Mouse (Mus musculus): ENCODE measurements around the gene Krt33a. TPM values are rescaled to one million over a fixed set of nuclear protein-coding genes. Genes with fewer than 3 reads are reported as not detected.

Gene Krt33a
- polyA plus RNA-seq (2015; fragmentation: Nextera tagmentation; extraction: Ambion mirVana): not detected in 2 replicates

DNA sequence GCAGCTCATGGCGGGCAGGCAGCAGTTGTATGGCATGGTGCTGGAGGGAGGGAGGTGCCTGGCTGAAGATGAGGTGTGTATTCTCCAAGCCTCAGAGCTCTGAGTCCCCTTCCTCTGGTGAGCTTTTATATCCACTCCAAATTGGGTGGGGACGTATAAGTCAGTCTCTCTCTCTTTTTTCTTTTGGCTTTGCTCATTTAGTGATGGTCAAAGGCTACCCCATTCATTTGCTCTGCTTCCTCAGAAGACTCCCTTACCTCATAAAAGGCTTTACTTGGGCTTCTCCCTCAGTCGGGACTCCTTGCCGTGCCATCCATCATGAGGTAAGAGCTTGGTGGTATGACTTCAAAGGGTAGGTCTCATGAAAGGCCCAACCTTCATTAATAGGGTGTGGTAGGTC is at the start of gene Krt33a:
Gene Krt33a, minus strand, starts transcription at position 101 of the 400 bp plus-strand sequence.
- Histone ChIP-seq H3K4me3 (ENCODE audit: low read length) (no peak within 1 kb of the TSS), H3K4me2 (replicated peaks; ENCODE audit: low read depth, low read length) (no peak within 1 kb of the TSS), H3K27ac (ENCODE audit: low read length) (no peak within 1 kb of the TSS), H3K4me1 (ENCODE audit: insufficient read depth, low read length) (no peaks in the 10 kb centered on the region), H3K9ac (replicated peaks; ENCODE audit: low read length) (no peak within 1 kb of the TSS), H3K27me3 (ENCODE audit: insufficient read depth, low read length) (no peaks in the 10 kb centered on the region), H3K9me3 (ENCODE audit: low read length) (no peaks in the 10 kb centered on the region), H3K36me3 (ENCODE audit: insufficient read depth, low read length) (no peaks in the 10 kb centered on the region)
- ATAC-seq (ENCODE audit: low FRiP score, low TSS enrichment): no peak
- WGBS: 74% methylated on average over 4 of the region's 4 CpGs

DNA sequence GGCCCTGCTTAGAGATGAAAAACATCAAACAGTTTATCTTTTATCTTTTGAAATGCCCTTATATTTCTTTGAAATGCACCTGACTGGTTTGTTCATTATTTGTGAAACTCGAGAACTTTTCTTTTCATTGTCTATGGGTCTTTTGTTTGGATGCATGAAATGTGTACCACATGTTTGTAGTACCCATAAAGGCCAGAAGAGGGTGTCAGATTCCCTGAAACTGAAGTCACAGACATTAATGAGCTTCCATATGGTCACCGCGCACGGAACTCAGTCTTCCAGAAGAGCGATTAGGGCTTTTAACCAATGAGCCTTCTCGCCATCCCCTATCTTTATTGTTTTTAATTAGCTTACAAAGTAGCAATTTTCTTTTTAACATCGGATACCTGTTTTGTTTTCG is 42.9 kb upstream of the Krt33a start:
- no peak for ATAC-seq (ENCODE audit: low FRiP score, low TSS enrichment)
- H3K4me3 ChIP-seq (ENCODE audit: low read length): no peak overlapping the region
- no peak overlapping the region for H3K9ac ChIP-seq (replicated peaks; ENCODE audit: low read length)
- H3K4me1 ChIP-seq (ENCODE audit: insufficient read depth, low read length): no peaks in the 10 kb centered on the region
- 54% methylated on average over 8 of the region's 8 CpGs for WGBS
- H3K36me3 ChIP-seq (ENCODE audit: insufficient read depth, low read length): no peaks in the 10 kb centered on the region
- H3K27ac ChIP-seq (ENCODE audit: low read length): no peak overlapping the region
- no peaks in the 10 kb centered on the region for H3K27me3 ChIP-seq (ENCODE audit: insufficient read depth, low read length)
- no peak overlapping the region for H3K4me2 ChIP-seq (replicated peaks; ENCODE audit: low read depth, low read length)
- H3K9me3 ChIP-seq (ENCODE audit: low read length): no peaks in the 10 kb centered on the region

DNA sequence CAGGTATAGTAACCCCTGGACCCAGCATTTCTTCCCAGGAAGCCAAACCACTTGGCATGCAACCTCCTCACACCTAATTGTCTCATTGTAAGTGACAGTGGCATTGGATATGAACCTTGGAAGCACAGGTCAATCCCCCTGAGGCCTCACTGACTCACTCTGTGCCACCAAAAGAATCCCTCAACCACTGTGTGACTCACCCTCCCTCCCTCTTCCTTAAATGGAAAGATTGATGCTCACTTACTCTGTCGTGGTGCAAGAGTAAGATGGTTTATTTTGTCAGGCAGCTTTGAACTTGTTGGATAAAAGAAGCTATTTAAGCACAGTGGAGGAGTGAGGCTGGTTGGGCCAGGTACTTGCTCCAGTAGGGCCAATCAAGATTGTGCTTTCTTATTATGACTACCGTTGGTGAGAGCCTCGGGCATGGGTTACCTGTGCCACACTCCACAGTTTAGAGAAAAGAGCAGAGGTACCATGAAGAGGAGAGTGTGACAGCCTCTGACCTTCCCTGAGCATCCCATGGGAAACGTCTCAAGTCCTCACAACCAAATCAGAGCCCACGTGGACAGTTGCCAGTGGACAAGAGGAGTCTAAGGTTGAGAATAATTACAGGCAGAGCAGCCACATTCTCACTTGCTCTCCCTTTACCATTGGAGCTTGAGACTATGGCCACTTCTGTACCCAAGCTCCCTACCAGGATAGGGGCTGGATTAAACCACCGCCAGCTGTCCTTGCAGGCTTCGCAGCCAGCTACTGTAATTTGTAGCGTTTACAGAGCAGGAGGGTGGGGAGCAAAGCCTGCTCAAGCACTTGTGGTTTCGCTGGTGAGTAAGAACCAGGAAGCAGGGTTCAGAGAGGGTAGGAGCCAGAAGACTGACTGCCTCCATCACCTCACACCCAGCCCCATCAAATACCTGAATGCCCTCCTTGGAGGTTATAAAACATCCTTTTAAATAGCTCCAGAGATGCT is 40.0 kb upstream of the Krt33a start:
- WGBS: 69% methylated on average over 9 of the region's 9 CpGs
- H3K36me3 ChIP-seq (ENCODE audit: insufficient read depth, low read length): no peaks in the 10 kb centered on the region
- no peak overlapping the region for H3K4me3 ChIP-seq (ENCODE audit: low read length)
- no peaks in the 10 kb centered on the region for H3K4me1 ChIP-seq (ENCODE audit: insufficient read depth, low read length)
- no peak overlapping the region for H3K27ac ChIP-seq (ENCODE audit: low read length)
- no peak overlapping the region for H3K9ac ChIP-seq (replicated peaks; ENCODE audit: low read length)
- no peaks in the 10 kb centered on the region for H3K9me3 ChIP-seq (ENCODE audit: low read length)
- no peak overlapping the region for H3K4me2 ChIP-seq (replicated peaks; ENCODE audit: low read depth, low read length)
- no peaks in the 10 kb centered on the region for H3K27me3 ChIP-seq (ENCODE audit: insufficient read depth, low read length)
- no peak for ATAC-seq (ENCODE audit: low FRiP score, low TSS enrichment)

DNA sequence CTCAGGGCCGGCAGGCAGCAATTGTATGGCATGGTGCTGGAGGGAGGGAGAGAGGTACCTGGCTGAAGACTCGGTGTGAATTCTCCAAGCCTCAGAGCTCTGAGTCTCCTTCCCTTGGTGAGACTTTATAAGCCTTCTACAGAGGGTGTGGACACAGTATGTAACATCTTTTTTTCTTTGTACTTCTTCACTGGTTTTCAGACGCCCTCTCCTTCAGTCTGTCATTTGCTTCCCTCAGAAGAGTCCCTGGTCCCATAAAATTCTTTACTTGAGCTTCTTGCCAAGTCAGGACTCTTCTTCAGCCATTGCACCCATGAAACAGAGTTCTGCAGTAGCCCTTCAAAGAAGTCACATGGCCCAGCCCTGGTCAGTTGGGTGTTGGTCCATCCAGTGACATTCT is 34.4 kb upstream of the Krt33a start, which contains the start of gene Krt31:
Gene Krt31, minus strand, starts transcription at position 101 of the 400 bp plus-strand sequence.
- Histone ChIP-seq H3K9ac (replicated peaks; ENCODE audit: low read length) (no peak within 1 kb of the TSS), H3K4me2 (replicated peaks; ENCODE audit: low read depth, low read length) (no peak within 1 kb of the TSS), H3K36me3 (ENCODE audit: insufficient read depth, low read length) (no peaks in the 10 kb centered on the region), H3K27me3 (ENCODE audit: insufficient read depth, low read length) (no peaks in the 10 kb centered on the region), H3K4me3 (ENCODE audit: low read length) (no peak within 1 kb of the TSS), H3K4me1 (ENCODE audit: insufficient read depth, low read length) (no peaks in the 10 kb centered on the region), H3K9me3 (ENCODE audit: low read length) (no peaks in the 10 kb centered on the region), H3K27ac (ENCODE audit: low read length) (no peak within 1 kb of the TSS)
- WGBS: 87% methylated on average over 3 of the region's 3 CpGs
- no peak for ATAC-seq (ENCODE audit: low FRiP score, low TSS enrichment)

DNA sequence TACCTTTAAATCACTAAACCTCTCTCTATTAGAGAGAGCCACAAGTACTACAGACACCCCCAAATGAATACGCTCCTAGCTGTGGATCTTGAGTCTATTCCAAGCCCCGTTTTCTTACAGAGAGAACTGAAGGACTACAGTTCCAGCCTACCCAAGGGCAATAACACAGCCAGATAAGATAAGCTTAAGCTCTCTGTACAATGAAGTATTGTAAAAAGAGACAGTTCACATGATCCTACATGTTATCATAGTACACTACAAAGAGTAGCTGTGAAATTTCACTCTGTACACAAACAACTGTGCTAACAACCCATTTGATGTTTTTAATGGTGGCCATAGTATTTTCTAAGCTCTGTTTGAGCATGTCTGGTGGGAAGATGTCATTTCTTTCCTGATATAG is 31.2 kb upstream of the Krt33a start:
- H3K4me1 ChIP-seq (ENCODE audit: insufficient read depth, low read length): no peaks in the 10 kb centered on the region
- WGBS: 93% methylated on average over 2 of the region's 2 CpGs
- no peaks in the 10 kb centered on the region for H3K9me3 ChIP-seq (ENCODE audit: low read length)
- H3K4me2 ChIP-seq (replicated peaks; ENCODE audit: low read depth, low read length): no peak overlapping the region
- no peak overlapping the region for H3K4me3 ChIP-seq (ENCODE audit: low read length)
- ATAC-seq (ENCODE audit: low FRiP score, low TSS enrichment): no peak
- no peaks in the 10 kb centered on the region for H3K36me3 ChIP-seq (ENCODE audit: insufficient read depth, low read length)
- no peaks in the 10 kb centered on the region for H3K27me3 ChIP-seq (ENCODE audit: insufficient read depth, low read length)
- H3K9ac ChIP-seq (replicated peaks; ENCODE audit: low read length): no peak overlapping the region
- H3K27ac ChIP-seq (ENCODE audit: low read length): no peak overlapping the region

DNA sequence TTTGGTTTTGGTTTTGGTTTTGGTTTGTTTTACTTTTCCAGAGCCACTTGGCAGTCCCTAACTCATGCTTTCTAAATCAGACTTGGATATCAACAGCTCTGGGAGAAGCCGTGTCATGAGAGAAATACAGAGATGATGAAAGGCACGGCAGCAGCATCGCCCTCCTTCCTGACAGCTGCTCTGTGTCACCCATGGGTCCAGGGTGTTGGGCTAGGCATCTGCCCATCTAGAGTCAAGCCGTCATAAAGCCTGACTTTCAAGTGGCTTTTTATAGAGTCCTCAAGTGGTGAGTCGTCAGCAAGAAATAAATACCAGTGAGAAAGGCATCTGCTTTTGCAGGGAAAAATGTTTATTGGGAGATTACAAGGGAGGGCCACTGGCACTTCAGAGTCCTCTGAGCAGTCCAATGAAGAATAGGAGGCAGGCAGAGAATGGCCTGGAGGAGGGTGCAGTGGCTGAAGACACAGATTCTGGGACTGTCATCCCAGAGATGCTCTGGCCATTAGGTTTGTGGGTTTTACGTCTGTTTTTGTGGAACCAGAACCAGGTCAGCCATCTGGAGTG is 30.4 kb upstream of the Krt33a start:
- no peak overlapping the region for H3K27ac ChIP-seq (ENCODE audit: low read length)
- H3K9ac ChIP-seq (replicated peaks; ENCODE audit: low read length): no peak overlapping the region
- no peak for ATAC-seq (ENCODE audit: low FRiP score, low TSS enrichment)
- H3K4me1 ChIP-seq (ENCODE audit: insufficient read depth, low read length): no peaks in the 10 kb centered on the region
- no peak overlapping the region for H3K4me2 ChIP-seq (replicated peaks; ENCODE audit: low read depth, low read length)
- no peaks in the 10 kb centered on the region for H3K27me3 ChIP-seq (ENCODE audit: insufficient read depth, low read length)
- H3K4me3 ChIP-seq (ENCODE audit: low read length): no peak overlapping the region
- no peaks in the 10 kb centered on the region for H3K9me3 ChIP-seq (ENCODE audit: low read length)
- 70% methylated on average over 6 of the region's 6 CpGs for WGBS
- H3K36me3 ChIP-seq (ENCODE audit: insufficient read depth, low read length): no peaks in the 10 kb centered on the region

DNA sequence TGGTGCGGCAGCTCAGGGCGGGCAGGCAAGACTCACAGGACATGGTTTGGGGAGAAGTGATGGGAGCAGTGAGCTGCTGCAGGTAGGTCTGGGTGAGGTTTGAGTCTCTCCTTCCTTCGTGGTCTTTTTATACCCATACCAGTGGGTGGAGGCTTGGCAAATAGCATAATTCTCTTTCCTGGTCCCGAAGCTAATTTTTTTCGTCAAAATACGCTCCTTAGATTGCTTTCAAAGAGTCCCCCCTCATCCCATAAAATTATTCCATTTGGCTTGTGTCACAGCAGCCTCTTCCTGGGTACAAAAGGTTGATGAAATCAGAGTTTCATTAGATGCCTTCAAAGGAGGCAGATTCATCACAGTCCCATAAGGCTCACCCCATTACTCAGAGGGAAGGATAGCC is 25.4 kb upstream of the Krt33a start, which contains the start of gene Krt34:
Gene Krt34, minus strand, starts transcription at position 101 of the 400 bp plus-strand sequence.
- WGBS: 86% methylated on average over 6 of the region's 6 CpGs

DNA sequence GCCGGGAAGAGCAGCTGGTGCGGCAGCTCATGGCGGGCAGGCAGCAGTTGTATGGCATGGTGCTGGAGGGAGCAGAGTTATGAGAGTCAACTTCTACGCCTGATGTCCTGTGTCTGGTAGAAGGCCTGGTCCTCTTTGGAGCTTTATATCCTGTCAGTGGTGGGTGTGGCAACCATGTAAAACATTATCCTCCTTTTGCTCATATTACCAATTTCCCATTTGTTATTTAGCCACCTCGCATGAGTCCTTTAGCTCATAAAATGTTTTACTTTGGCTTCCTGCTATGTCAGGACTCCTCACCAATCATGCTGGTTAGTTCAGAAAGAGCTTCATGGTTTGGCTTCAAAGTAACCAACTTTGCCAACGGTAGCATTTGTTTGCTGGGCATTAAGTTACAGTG is 13.8 kb upstream of the Krt33a start, which contains the start of gene Krt33b:
Gene Krt33b, minus strand, starts transcription at position 101 of the 400 bp plus-strand sequence.
- no peaks in the 10 kb centered on the region for H3K9me3 ChIP-seq (ENCODE audit: low read length)
- no peak within 1 kb of the TSS for H3K4me3 ChIP-seq (ENCODE audit: low read length)
- no peaks in the 10 kb centered on the region for H3K27me3 ChIP-seq (ENCODE audit: insufficient read depth, low read length)
- 84% methylated on average over 6 of the region's 6 CpGs for WGBS
- H3K9ac ChIP-seq (replicated peaks; ENCODE audit: low read length): no peak within 1 kb of the TSS
- H3K4me1 ChIP-seq (ENCODE audit: insufficient read depth, low read length): no peaks in the 10 kb centered on the region
- H3K36me3 ChIP-seq (ENCODE audit: insufficient read depth, low read length): no peaks in the 10 kb centered on the region
- no peak within 1 kb of the TSS for H3K4me2 ChIP-seq (replicated peaks; ENCODE audit: low read depth, low read length)
- ATAC-seq (ENCODE audit: low FRiP score, low TSS enrichment): no peak
- H3K27ac ChIP-seq (ENCODE audit: low read length): no peak within 1 kb of the TSS

More for the DNA sequence above, 25.4 kb upstream of the Krt33a start, which contains the start of gene Krt34:
- ATAC-seq (ENCODE audit: low FRiP score, low TSS enrichment): no peak
- Histone ChIP-seq H3K27me3 (ENCODE audit: insufficient read depth, low read length) (no peaks in the 10 kb centered on the region), H3K36me3 (ENCODE audit: insufficient read depth, low read length) (no peaks in the 10 kb centered on the region), H3K4me3 (ENCODE audit: low read length) (no peak within 1 kb of the TSS), H3K9me3 (ENCODE audit: low read length) (no peaks in the 10 kb centered on the region), H3K27ac (ENCODE audit: low read length) (no peak within 1 kb of the TSS), H3K4me1 (ENCODE audit: insufficient read depth, low read length) (no peaks in the 10 kb centered on the region), H3K9ac (replicated peaks; ENCODE audit: low read length) (no peak within 1 kb of the TSS), H3K4me2 (replicated peaks; ENCODE audit: low read depth, low read length) (no peak within 1 kb of the TSS)

DNA sequence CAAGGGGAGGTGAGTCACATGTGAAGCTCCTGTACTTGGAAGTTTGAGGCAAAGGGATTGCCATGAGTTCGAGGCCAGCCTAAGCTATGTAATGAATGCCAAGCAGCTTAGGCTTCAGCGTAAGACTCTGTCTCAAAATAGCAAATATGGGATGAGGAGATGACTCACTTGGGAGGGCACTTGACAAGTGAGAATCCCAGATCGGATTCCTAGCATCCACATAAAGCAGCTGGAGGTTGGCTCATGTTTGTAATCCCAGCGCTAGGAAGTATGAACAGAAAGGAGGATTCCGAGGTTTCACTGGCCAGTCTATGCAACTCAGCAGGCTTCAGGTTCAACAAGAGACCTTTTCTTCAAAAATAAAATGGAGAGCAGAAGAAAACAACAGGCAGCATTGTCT is 5.4 kb upstream of the Krt33a start:
- Histone ChIP-seq H3K36me3 (ENCODE audit: insufficient read depth, low read length) (no peaks in the 10 kb centered on the region), H3K9ac (replicated peaks; ENCODE audit: low read length) (no peak overlapping the region), H3K4me3 (ENCODE audit: low read length) (no peak overlapping the region), H3K9me3 (ENCODE audit: low read length) (no peaks in the 10 kb centered on the region), H3K4me1 (ENCODE audit: insufficient read depth, low read length) (no peaks in the 10 kb centered on the region), H3K4me2 (replicated peaks; ENCODE audit: low read depth, low read length) (no peak overlapping the region), H3K27ac (ENCODE audit: low read length) (no peak overlapping the region), H3K27me3 (ENCODE audit: insufficient read depth, low read length) (no peaks in the 10 kb centered on the region)
- no peak for ATAC-seq (ENCODE audit: low FRiP score, low TSS enrichment)
- 73% methylated on average over 5 of the region's 5 CpGs for WGBS

DNA sequence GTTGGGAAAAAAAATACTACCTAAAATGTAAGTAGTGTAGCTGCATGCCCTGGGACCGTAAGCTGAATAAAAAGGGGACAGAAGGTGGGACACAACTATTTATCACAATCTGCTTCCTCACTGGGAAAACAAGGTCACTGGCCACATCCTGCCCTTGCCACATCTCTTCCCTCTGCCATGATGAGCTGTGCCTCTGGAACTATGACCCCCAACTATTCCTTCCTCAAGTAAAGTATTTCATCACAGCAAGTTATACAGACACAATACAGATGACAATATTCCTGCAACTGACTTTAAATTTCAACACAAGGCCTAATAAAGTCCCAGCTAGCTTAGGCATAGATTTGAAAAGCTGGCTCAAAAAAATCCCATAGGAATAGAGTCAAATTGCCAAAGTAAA is 3.5 kb upstream of the Krt33a start:
- H3K9ac ChIP-seq (replicated peaks; ENCODE audit: low read length): no peak overlapping the region
- H3K9me3 ChIP-seq (ENCODE audit: low read length): no peaks in the 10 kb centered on the region
- H3K4me2 ChIP-seq (replicated peaks; ENCODE audit: low read depth, low read length): no peak overlapping the region
- ATAC-seq (ENCODE audit: low FRiP score, low TSS enrichment): no peak
- H3K36me3 ChIP-seq (ENCODE audit: insufficient read depth, low read length): no peaks in the 10 kb centered on the region
- no peaks in the 10 kb centered on the region for H3K4me1 ChIP-seq (ENCODE audit: insufficient read depth, low read length)
- no peak overlapping the region for H3K27ac ChIP-seq (ENCODE audit: low read length)
- H3K4me3 ChIP-seq (ENCODE audit: low read length): no peak overlapping the region
- 63% methylated on average over 1 of the region's 1 CpGs for WGBS
- no peaks in the 10 kb centered on the region for H3K27me3 ChIP-seq (ENCODE audit: insufficient read depth, low read length)

Measured in kidney, embryonic 16.5 days (tissue).